Mouse (Mus musculus): Measurements from ENCODE around the gene Vmn1r13.
"Not testable (repeated sequence)": the region's sequence is repeated elsewhere in the genome, so short reads cannot be mapped to it uniquely, and the experiment has no call there.

DNA sequence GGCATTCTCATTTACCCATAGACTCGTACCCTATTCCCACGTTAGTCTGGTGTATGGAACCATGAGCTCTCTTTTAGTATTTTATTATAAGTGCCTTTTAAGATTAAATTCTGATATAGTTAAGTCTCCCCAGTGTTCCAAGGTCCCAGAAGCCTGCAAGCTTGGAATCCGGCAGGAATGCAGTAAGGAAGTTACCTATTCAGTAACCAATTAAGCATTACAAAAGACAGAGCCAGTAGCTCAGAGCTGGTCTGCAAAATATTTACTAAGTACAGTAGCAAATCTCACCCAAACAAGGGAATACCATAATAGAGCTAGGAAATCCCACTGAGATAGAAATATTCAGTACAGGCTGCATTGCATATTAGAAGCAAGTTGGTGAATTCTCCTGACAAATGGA, 13.1 kb upstream of the Vmn1r13 start:
- TF ChIP-seq EP300 (IDR thresholded peaks at IDR 0.05; ENCODE audit: low read length); SMC3 (IDR thresholded peaks at IDR 0.05; ENCODE audit: low read depth, low read length); MAZ (IDR thresholded peaks at IDR 0.05; ENCODE audit: low read depth, low read length); USF2 (conservative IDR thresholded peaks at IDR 0.05; ENCODE audit: low read depth, low read length); MXI1 (IDR thresholded peaks at IDR 0.05; ENCODE audit: low read depth, low read length); ZNF384 (IDR thresholded peaks at IDR 0.05; ENCODE audit: low read depth, low read length); CTCF (conservative IDR thresholded peaks at IDR 0.05 in 1 of 2, IDR thresholded peaks at IDR 0.05 in 1 of 2; ENCODE audit: low read depth in 2 of 2, low read length in 2 of 2); UBTF (IDR thresholded peaks at IDR 0.05; ENCODE audit: low read depth, low read length); KAT2A (IDR thresholded peaks at IDR 0.05; ENCODE audit: insufficient replicate concordance, low read length); ETS1 (conservative IDR thresholded peaks at IDR 0.05; ENCODE audit: low read depth, low read length); JUND (conservative IDR thresholded peaks at IDR 0.05; ENCODE audit: low read depth, low read length); NELFE (IDR thresholded peaks at IDR 0.05; ENCODE audit: low read depth, low read length): not testable (repeated sequence)
